Mouse (Mus musculus): Measurements from ENCODE around the gene Slc36a1. TPM values are rescaled to one million over a fixed set of nuclear protein-coding genes. Genes with fewer than 3 reads are reported as not detected.

The Slc36a1 gene
- 3.0 and 3.6 TPM in 2 replicates for polyA plus RNA-seq (2015; fragmentation: Nextera tagmentation; extraction: Ambion mirVana)

GRCm38 (mm10) chr11:55204159-55204596 is at the start of gene Slc36a1:
Gene Slc36a1 (plus strand): TSS chr11:55204350.
- Histone ChIP-seq H3K9ac (peak within 1 kb of the TSS; percentile 92), H3K27me3 (no peaks in the 10 kb centered on the region), H3K27ac (replicated peaks) (peak within 1 kb of the TSS; percentile 52), H3K4me3 (peak within 1 kb of the TSS; percentile 90), H3K9me3 (no peaks in the 10 kb centered on the region), H3K4me2 (peak within 1 kb of the TSS; percentile 98), H3K36me3 (no peaks in the 10 kb centered on the region), H3K4me1 (replicated peaks) (peaks cover 22% of the 10 kb centered on the region)
- ATAC-seq (ENCODE audit: low read depth): peak; percentile 95
- WGBS: 0% methylated on average over 31 of the region's 31 CpGs

GRCm38 (mm10) chr11:55154398-55155069 is 49.6 kb upstream of the Slc36a1 start:
- Histone ChIP-seq H3K9ac (no peak overlapping the region), H3K36me3 (no peaks in the 10 kb centered on the region), H3K4me2 (no peak overlapping the region), H3K27me3 (no peaks in the 10 kb centered on the region), H3K4me1 (replicated peaks) (no peaks in the 10 kb centered on the region), H3K4me3 (no peak overlapping the region), H3K9me3 (no peaks in the 10 kb centered on the region), H3K27ac (replicated peaks) (no peak overlapping the region)
- 71% methylated on average over 3 of the region's 3 CpGs for WGBS
- ATAC-seq (ENCODE audit: low read depth): no peak

GRCm38 (mm10) chr11:55155070-55155421 is 49.1 kb upstream of the Slc36a1 start:
- no peak overlapping the region for H3K27ac ChIP-seq (replicated peaks)
- H3K9me3 ChIP-seq: no peaks in the 10 kb centered on the region
- no peaks in the 10 kb centered on the region for H3K36me3 ChIP-seq
- ATAC-seq (ENCODE audit: low read depth): no peak
- no peaks in the 10 kb centered on the region for H3K27me3 ChIP-seq
- H3K4me3 ChIP-seq: no peak overlapping the region
- H3K4me1 ChIP-seq (replicated peaks): no peaks in the 10 kb centered on the region
- H3K9ac ChIP-seq: no peak overlapping the region
- no peak overlapping the region for H3K4me2 ChIP-seq
- 83% methylated on average over 6 of the region's 6 CpGs for WGBS

GRCm38 (mm10) chr11:55158785-55159359 is 45.3 kb upstream of the Slc36a1 start:
- H3K4me2 ChIP-seq: no peak overlapping the region
- H3K27me3 ChIP-seq: no peaks in the 10 kb centered on the region
- no peaks in the 10 kb centered on the region for H3K9me3 ChIP-seq
- ATAC-seq (ENCODE audit: low read depth): no peak
- no peaks in the 10 kb centered on the region for H3K4me1 ChIP-seq (replicated peaks)
- H3K9ac ChIP-seq: no peak overlapping the region
- no peak overlapping the region for H3K4me3 ChIP-seq
- no peak overlapping the region for H3K27ac ChIP-seq (replicated peaks)
- H3K36me3 ChIP-seq: no peaks in the 10 kb centered on the region
- WGBS: 55% methylated on average over 13 of the region's 13 CpGs

DNA sequence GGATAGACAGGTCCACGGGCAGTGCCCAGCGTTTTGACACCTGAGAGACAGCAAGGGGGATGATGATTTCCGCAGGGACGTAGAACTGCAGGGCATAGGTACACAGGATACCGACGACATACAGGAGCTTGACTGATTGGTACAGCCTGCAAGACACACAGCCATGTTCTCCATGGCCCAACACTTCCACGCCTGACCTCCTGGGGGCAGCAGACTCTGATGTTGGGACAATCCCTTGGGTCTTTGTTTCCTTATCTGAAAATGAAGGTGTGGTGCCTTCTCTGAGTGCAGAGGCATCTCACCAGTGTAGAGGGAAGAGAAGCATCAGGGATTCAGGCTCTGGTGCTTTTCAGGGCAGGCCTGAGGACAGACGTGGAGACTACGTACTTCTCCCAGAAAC is 41.5 kb upstream of the Slc36a1 start:
- Histone ChIP-seq H3K27ac (replicated peaks) (no peak overlapping the region), H3K4me2 (no peak overlapping the region), H3K4me3 (no peak overlapping the region), H3K9me3 (no peaks in the 10 kb centered on the region), H3K9ac (no peak overlapping the region), H3K27me3 (no peaks in the 10 kb centered on the region), H3K36me3 (no peaks in the 10 kb centered on the region), H3K4me1 (replicated peaks) (no peaks in the 10 kb centered on the region)
- WGBS: 57% methylated on average over 9 of the region's 9 CpGs
- no peak for ATAC-seq (ENCODE audit: low read depth)

DNA sequence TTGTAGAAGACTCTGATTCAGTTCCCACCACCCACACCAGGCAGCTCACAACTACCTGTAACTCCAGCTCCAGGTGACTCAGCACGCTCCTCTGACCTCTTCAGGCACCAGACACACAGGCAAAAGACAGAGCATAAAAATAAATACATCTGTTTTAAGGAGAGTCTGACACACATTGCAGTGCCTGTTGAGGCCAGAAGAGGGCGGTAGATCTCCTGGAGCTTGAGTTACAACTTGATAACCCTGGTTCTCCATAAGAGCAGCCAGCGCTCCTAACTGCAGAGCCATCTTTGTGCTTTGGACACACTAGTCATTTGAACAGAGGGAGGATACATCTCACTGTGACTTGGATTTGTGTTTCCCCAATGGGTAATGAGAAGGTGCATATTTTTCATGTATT is 39.4 kb upstream of the Slc36a1 start:
- no peak overlapping the region for H3K27ac ChIP-seq (replicated peaks)
- no peaks in the 10 kb centered on the region for H3K36me3 ChIP-seq
- H3K4me2 ChIP-seq: no peak overlapping the region
- H3K27me3 ChIP-seq: no peaks in the 10 kb centered on the region
- 42% methylated on average over 3 of the region's 3 CpGs for WGBS
- H3K4me1 ChIP-seq (replicated peaks): no peaks in the 10 kb centered on the region
- ATAC-seq (ENCODE audit: low read depth): no peak
- no peaks in the 10 kb centered on the region for H3K9me3 ChIP-seq
- no peak overlapping the region for H3K9ac ChIP-seq
- H3K4me3 ChIP-seq: no peak overlapping the region

DNA sequence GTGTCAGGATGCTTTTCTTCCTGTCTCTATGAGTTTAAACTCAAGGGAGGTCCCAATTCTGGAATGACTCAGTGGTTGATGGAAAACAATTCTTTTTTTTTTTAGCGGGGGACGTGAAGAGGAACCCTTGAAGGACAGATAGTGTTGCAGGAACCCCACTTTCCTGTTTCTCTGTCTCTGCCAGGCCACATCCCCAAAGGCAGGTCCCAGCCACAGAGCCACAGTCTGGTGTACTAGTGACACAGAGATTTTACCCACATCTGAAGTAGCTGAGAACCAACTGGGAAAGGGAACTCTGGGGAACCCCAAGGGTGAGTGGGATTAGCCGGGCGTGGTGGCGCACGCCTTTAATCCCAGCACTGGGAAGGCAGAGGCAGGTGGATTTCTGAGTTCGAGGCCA is 38.4 kb upstream of the Slc36a1 start:
- H3K27ac ChIP-seq (replicated peaks): no peak overlapping the region
- H3K4me2 ChIP-seq: no peak overlapping the region
- H3K4me3 ChIP-seq: no peak overlapping the region
- 93% methylated on average over 7 of the region's 7 CpGs for WGBS
- no peaks in the 10 kb centered on the region for H3K36me3 ChIP-seq
- no peaks in the 10 kb centered on the region for H3K9me3 ChIP-seq
- H3K9ac ChIP-seq: no peak overlapping the region
- ATAC-seq (ENCODE audit: low read depth): no peak
- no peaks in the 10 kb centered on the region for H3K4me1 ChIP-seq (replicated peaks)
- no peaks in the 10 kb centered on the region for H3K27me3 ChIP-seq

DNA sequence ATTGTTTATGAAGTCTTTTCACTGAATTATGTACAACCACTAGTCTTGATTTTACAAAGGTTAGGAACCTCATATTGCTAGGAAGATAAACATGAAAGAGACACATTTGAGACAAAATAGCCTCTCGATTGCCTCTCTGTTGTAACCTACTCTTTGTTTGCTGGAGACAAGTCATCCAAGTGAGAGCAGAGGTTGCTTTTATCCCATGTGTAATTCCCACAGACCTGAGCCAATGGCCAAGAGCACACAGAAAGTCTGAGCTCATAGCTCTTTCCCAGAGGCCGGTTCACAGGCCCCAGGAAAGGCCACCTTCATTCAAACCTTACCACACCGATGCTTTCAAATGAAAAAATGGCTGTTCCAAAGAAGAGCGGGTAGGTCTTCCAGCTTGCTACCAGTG is 35.6 kb upstream of the Slc36a1 start:
- WGBS: 92% methylated on average over 4 of the region's 4 CpGs
- no peaks in the 10 kb centered on the region for H3K4me1 ChIP-seq (replicated peaks)
- H3K9ac ChIP-seq: no peak overlapping the region

GRCm38 (mm10) chr11:55168914-55169313 is 35.2 kb upstream of the Slc36a1 start:
- 88% methylated on average over 6 of the region's 6 CpGs for WGBS
- H3K9me3 ChIP-seq: no peaks in the 10 kb centered on the region
- H3K4me2 ChIP-seq: no peak overlapping the region
- H3K9ac ChIP-seq: no peak overlapping the region
- ATAC-seq (ENCODE audit: low read depth): no peak
- no peaks in the 10 kb centered on the region for H3K36me3 ChIP-seq
- H3K4me1 ChIP-seq (replicated peaks): no peaks in the 10 kb centered on the region
- H3K27me3 ChIP-seq: no peaks in the 10 kb centered on the region
- no peak overlapping the region for H3K27ac ChIP-seq (replicated peaks)
- H3K4me3 ChIP-seq: no peak overlapping the region

More for the DNA sequence above, 35.6 kb upstream of the Slc36a1 start:
- Histone ChIP-seq H3K36me3 (no peaks in the 10 kb centered on the region), H3K27ac (replicated peaks) (no peak overlapping the region), H3K9me3 (no peaks in the 10 kb centered on the region), H3K27me3 (no peaks in the 10 kb centered on the region), H3K4me3 (no peak overlapping the region), H3K4me2 (no peak overlapping the region)
- no peak for ATAC-seq (ENCODE audit: low read depth)

DNA sequence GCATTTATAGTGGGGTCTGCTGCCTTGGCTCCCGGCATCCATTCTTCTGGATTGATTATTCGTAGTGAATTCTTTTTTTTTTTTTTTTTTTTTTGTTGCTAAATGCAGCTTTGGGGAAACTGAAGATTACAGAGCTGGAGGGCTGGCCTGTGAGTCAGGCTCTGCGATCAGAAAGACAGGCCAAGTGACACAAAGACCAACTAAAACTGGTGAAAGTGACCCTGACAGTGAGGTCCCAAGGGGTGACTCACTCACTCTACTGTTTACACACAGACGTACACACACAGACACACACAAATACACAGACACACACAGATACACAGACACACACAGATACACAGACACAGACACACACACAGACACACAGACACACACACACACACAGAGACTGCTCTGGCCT is 33.6 kb upstream of the Slc36a1 start:
- H3K4me3 ChIP-seq: no peak overlapping the region
- 85% methylated on average over 4 of the region's 4 CpGs for WGBS
- H3K9me3 ChIP-seq: no peaks in the 10 kb centered on the region
- H3K27me3 ChIP-seq: no peaks in the 10 kb centered on the region
- H3K36me3 ChIP-seq: no peaks in the 10 kb centered on the region
- no peak overlapping the region for H3K4me2 ChIP-seq
- no peak overlapping the region for H3K9ac ChIP-seq
- H3K27ac ChIP-seq (replicated peaks): no peak overlapping the region
- no peaks in the 10 kb centered on the region for H3K4me1 ChIP-seq (replicated peaks)
- no peak for ATAC-seq (ENCODE audit: low read depth)

GRCm38 (mm10) chr11:55178830-55179229 is 25.3 kb upstream of the Slc36a1 start:
- ATAC-seq (ENCODE audit: low read depth): no peak
- no peaks in the 10 kb centered on the region for H3K9me3 ChIP-seq
- no peak overlapping the region for H3K27ac ChIP-seq (replicated peaks)
- no peaks in the 10 kb centered on the region for H3K36me3 ChIP-seq
- H3K4me1 ChIP-seq (replicated peaks): no peaks in the 10 kb centered on the region
- H3K4me3 ChIP-seq: no peak overlapping the region
- no peak overlapping the region for H3K9ac ChIP-seq
- no peaks in the 10 kb centered on the region for H3K27me3 ChIP-seq
- WGBS: 89% methylated on average over 4 of the region's 4 CpGs
- H3K4me2 ChIP-seq: no peak overlapping the region

DNA sequence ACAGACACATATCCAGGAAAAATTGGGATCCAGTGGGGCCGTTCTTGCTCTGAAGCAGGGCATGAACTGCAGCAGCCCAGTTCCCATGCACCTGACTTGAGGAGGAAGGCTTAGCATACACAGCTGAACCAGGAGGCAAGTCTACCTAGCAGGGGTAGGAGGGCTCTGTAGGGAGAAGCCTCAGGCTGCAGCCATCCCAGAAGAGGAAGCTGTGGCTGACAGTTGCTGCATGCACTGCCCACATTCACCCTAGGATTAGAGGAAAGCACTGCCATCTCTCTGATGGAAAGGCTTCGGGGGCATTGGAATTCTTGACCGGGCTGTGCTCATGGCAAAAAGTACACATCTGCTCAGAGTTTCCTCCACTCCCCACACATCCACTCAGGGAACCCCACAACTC is 24.3 kb upstream of the Slc36a1 start:
- WGBS: 88% methylated on average over 3 of the region's 3 CpGs
- H3K9me3 ChIP-seq: no peaks in the 10 kb centered on the region
- H3K9ac ChIP-seq: no peak overlapping the region
- no peak for ATAC-seq (ENCODE audit: low read depth)
- H3K27me3 ChIP-seq: no peaks in the 10 kb centered on the region
- H3K4me2 ChIP-seq: no peak overlapping the region
- H3K4me1 ChIP-seq (replicated peaks): no peaks in the 10 kb centered on the region
- H3K4me3 ChIP-seq: no peak overlapping the region
- H3K36me3 ChIP-seq: no peaks in the 10 kb centered on the region
- no peak overlapping the region for H3K27ac ChIP-seq (replicated peaks)

- ATAC-seq (ENCODE audit: low read depth): no peak
- 67% methylated on average over 7 of the region's 7 CpGs for WGBS
- Histone ChIP-seq H3K36me3 (no peaks in the 10 kb centered on the region), H3K27ac (replicated peaks) (no peak overlapping the region), H3K9me3 (no peaks in the 10 kb centered on the region), H3K4me2 (no peak overlapping the region), H3K4me1 (replicated peaks) (no peaks in the 10 kb centered on the region), H3K4me3 (no peak overlapping the region), H3K27me3 (no peaks in the 10 kb centered on the region), H3K9ac (no peak overlapping the region)
Measured at GRCm38 (mm10) chr11:55183124-55183523, 21.0 kb upstream of the Slc36a1 start.
